Mouse (Mus musculus): ENCODE results near the gene Zcchc3. TPM values are rescaled to one million over a fixed set of nuclear protein-coding genes. Genes with fewer than 3 reads are reported as not detected.

Zcchc3 gene
- polyA plus RNA-seq, 1 experiment, result 19.9 TPM

DNA sequence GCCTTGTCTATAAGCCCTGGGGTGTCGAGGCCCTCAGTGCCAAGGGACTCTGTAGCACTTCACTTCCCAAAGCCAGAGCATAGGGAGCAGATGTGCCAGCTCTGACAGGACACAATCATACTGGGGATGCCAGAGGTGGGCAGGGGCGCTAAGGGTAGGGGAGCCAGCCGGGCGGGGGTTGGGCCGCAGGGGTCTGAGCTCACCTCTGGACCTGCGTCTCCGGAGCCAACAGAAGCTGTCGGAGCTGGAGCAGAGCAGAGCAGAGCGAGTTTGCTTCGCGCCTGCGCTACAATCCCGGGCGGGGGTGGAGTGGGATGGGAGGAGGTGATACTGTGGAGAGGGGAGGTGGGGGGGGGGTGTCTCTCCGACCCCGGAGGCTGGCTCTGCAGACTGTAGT is 38.5 kb downstream of the Zcchc3 start, which contains the start of gene Nrsn2:
Nrsn2 (minus strand) TSS at position 294 of the 397 bp plus-strand sequence.
- TF ChIP-seq CTCF (IDR thresholded peaks at IDR 0.05; ENCODE audit: borderline replicate concordance, extremely low read depth, insufficient read depth, insufficient read length) (no peak), POLR2A (IDR thresholded peaks at IDR 0.05; ENCODE audit: borderline replicate concordance, extremely low read depth, insufficient read depth, insufficient read length, poor library complexity, severe bottlenecking) (no peak)
- peak; percentile 84 for DNase-seq (ENCODE audit: low read depth)

DNA sequence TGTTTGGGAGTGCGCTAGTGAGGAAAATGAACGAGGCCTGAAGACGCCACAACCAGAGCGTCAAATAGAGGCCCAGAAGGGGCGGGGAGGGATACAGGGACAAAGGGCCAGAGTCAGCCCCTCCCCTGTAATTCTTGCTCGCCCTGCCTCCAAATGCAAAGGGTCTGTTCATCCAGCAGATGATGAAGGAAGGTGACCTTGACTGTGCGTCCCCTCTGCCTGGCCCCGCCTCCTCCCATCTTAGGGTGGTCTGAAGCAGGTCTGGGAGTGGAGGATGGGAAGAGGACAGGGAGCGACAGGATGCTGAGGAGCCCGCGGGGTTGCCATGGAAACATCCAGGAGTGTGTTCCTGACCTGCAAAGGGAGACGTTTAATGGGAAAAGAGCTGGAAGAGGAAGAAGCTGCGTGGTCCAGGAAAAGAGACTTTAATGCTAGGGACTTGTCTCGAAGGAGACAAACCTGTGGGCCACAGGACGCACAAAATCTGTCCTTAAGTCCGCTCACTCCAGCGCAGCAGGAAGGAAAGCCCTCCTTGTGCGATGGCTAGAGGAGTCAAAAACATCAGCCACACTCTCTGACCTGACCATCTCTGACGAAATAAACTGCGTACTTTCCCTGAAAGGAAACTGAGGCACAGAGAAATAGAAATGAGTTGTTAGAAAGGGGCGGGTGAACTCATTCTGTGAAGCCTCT is 39.0 kb downstream of the Zcchc3 start:
- peak; percentile 95 for DNase-seq (ENCODE audit: low read depth)
- TF ChIP-seq CTCF (IDR thresholded peaks at IDR 0.05; ENCODE audit: borderline replicate concordance, extremely low read depth, insufficient read depth, insufficient read length) (no peak), POLR2A (IDR thresholded peaks at IDR 0.05; ENCODE audit: borderline replicate concordance, extremely low read depth, insufficient read depth, insufficient read length, poor library complexity, severe bottlenecking) (no peak)

DNA sequence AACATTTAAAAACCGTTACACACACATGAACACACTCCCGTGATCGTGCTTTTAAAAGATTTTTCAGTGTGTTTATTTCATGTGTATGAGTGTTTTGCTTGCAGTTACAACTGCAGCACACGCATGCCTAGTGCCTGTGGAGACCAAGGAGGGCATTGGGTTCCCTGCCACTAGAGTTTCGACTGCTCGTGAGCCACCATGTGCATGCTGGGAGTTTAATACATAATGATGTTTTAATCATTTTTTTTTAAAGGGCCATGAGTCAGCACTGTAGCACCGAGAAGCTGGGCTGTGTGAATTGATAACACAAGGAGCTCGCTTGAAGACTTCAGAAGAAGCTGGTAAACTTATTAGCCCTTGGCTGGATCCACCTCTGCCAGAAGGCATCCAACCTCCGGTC is 41.3 kb downstream of the Zcchc3 start:
- no peak for DNase-seq (ENCODE audit: low read depth)
- TF ChIP-seq CTCF (IDR thresholded peaks at IDR 0.05; ENCODE audit: borderline replicate concordance, extremely low read depth, insufficient read depth, insufficient read length) (no peak), POLR2A (IDR thresholded peaks at IDR 0.05; ENCODE audit: borderline replicate concordance, extremely low read depth, insufficient read depth, insufficient read length, poor library complexity, severe bottlenecking) (no peak)

DNA sequence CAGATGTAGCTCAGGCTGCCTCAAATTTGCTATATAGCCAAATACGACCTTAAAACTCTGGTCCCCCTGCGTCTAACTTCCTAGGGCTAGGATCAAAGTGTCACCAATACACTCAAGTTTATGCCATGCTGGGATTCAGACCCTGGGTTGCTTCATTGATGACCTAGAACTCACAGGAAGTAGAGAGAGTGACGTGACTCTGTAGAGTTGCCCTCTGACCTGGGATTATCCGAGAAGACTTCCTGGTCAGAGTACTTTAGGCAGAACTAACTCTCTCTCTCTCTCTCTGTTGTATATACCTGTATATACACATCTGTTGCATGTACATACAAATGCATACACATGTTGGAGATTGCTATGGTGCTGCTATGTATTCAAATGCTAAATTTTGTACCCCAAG is 42.2 kb downstream of the Zcchc3 start:
- TF ChIP-seq CTCF (IDR thresholded peaks at IDR 0.05; ENCODE audit: borderline replicate concordance, extremely low read depth, insufficient read depth, insufficient read length) (no peak), POLR2A (IDR thresholded peaks at IDR 0.05; ENCODE audit: borderline replicate concordance, extremely low read depth, insufficient read depth, insufficient read length, poor library complexity, severe bottlenecking) (no peak)
- no peak for DNase-seq (ENCODE audit: low read depth)

DNA sequence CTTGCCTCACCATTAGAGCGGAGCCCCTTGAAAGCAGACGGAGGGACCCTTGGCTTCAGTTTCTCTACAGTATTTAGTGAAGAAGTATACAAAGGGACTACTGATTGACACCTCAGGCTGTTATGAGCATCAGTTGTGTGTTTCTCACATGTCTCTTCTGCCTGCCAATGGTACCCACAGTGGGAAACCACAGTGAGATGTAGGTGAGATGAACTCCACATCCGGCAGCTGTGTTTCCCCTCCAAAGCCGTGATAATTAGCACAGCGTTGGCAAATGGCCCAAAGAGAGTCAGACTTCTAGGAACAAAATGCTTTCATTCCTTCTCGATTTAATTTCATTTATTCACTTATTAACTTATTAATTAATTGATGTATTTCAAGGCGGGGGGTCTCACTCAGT is 42.7 kb downstream of the Zcchc3 start:
- peak; percentile 77 for DNase-seq (ENCODE audit: low read depth)
- no peak for TF ChIP-seq CTCF (IDR thresholded peaks at IDR 0.05; ENCODE audit: borderline replicate concordance, extremely low read depth, insufficient read depth, insufficient read length)
- no peak for TF ChIP-seq POLR2A (IDR thresholded peaks at IDR 0.05; ENCODE audit: borderline replicate concordance, extremely low read depth, insufficient read depth, insufficient read length, poor library complexity, severe bottlenecking)

DNA sequence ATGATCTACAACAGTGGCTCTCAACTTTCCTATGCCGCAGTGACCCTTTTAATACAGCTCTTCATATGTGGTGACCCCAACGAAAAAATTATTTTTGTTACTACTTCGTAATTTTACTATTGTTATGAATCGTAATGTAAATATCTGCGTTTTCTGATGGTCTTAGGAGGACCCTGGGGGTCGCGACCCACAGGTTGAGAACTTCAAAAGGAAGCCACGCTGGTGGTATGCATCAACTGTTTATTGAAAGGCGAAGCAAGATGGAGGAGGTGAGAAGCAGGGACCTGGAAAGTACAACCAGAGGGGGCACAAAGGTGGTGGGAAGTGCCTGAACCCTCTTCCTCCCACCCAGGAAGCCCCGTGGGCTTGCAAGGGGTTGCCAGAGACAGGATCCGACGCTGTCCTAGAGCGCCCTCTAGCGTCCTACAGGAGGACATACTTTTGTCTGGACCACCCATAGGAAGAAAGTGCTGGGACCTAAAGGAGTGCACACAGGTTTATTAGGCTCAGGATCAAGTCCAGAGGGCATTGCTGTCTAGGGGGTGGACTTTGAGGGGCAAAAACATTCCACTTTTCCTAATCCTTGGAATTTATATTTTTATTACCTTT is 46.2 kb downstream of the Zcchc3 start:
- DNase-seq (ENCODE audit: low read depth), result peak; percentile 87
- TF ChIP-seq CTCF (IDR thresholded peaks at IDR 0.05; ENCODE audit: borderline replicate concordance, extremely low read depth, insufficient read depth, insufficient read length) (peak; percentile 86), POLR2A (IDR thresholded peaks at IDR 0.05; ENCODE audit: borderline replicate concordance, extremely low read depth, insufficient read depth, insufficient read length, poor library complexity, severe bottlenecking) (no peak)

DNA sequence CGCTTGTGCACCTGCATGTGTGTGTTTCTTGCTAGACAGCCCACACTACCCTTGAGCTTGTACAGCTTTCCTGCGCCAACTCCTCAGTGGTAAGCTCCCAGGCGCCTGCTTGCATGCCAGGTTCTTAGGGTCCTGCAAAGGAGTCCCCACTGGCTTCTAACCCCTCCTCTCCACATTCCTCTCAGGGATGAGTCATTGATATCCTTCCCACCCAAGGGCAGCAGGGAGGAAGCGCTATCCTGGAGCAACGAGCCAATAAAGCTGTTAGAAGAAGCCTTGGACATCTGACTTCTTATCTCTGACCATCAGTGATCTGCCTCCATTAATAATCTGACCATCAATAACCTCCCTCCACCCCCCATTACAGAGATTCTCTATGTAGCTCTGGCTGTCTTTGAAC is 46.9 kb downstream of the Zcchc3 start:
- TF ChIP-seq CTCF (IDR thresholded peaks at IDR 0.05; ENCODE audit: borderline replicate concordance, extremely low read depth, insufficient read depth, insufficient read length) (no peak), POLR2A (IDR thresholded peaks at IDR 0.05; ENCODE audit: borderline replicate concordance, extremely low read depth, insufficient read depth, insufficient read length, poor library complexity, severe bottlenecking) (no peak)
- DNase-seq (ENCODE audit: low read depth), result no peak

DNA sequence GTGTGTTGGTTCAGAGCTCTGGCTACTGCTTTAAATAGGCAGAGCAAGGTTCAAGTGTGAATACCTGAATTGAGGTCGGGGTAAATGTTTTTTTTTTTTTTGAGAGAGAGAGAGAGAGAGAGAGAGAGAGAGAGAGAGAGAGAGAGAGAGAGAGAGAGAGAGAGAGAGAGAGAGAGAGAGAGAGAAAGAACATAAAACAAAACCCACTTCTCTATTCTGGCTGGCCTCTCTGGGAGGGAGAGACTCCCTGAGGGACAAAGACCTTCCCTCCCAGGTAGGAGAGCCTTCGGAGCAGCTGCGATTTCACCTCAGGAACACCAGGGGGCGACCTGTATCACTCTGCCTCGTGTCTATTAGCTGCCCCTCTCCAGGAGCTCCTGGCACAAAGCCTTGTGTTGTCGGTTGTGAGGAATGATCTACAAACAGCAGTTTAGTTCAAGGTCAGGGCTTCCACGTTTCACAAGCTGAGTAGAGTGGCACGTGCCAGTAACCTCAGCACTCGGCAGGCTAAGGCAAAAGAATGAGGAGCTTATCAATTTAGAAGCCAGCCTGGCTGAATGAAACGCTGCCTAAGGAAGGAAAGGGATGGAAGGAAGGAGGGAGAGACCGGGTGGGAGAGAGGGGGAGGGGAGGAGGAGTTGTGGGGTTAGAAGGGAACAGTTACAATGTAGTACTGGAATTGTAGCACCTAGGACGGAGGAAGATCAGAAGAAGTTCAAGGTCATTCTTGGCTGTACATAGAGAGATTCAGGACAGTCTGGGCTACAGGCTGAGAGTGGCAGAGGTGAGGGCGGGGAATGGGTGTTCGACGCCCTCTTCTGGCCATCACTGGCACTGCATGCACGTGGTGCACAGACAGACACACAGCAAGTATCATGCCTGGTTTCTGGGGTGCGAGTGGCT is 51.3 kb downstream of the Zcchc3 start:
- peak; percentile 94 for DNase-seq (ENCODE audit: low read depth)
- TF ChIP-seq CTCF (IDR thresholded peaks at IDR 0.05; ENCODE audit: borderline replicate concordance, extremely low read depth, insufficient read depth, insufficient read length), result peak; percentile 91
- no peak for TF ChIP-seq POLR2A (IDR thresholded peaks at IDR 0.05; ENCODE audit: borderline replicate concordance, extremely low read depth, insufficient read depth, insufficient read length, poor library complexity, severe bottlenecking)

Other genes starting within 250 kb of the Zcchc3 start
- 89.5 and 107 TPM in 2 replicates for gene Csnk2a1, start 188.2 kb downstream of the Zcchc3 start, polyA plus RNA-seq (2012; rRNA removed)
- gene Tbc1d20, start 121.2 kb downstream of the Zcchc3 start, polyA plus RNA-seq (2012; rRNA removed), result 39.4 and 41.5 TPM in 2 replicates
- gene Rbck1, start 82.4 kb downstream of the Zcchc3 start, polyA plus RNA-seq (2012; rRNA removed), result 246 and 256 TPM in 2 replicates
- 0.62 and 0.70 TPM in 2 replicates for gene Trib3, start 71.0 kb downstream of the Zcchc3 start, polyA plus RNA-seq (2012; rRNA removed)
- gene Nrsn2, start 38.4 kb downstream of the Zcchc3 start, polyA plus RNA-seq (2012; rRNA removed), result 25.8 and 33.1 TPM in 2 replicates
- 87.0 and 105 TPM in 2 replicates for gene Sox12, start 17.0 kb downstream of the Zcchc3 start, polyA plus RNA-seq (2012; rRNA removed)
- gene 6820408C15Rik, start 560 bp upstream of the Zcchc3 start, polyA plus RNA-seq (2012; rRNA removed), result 1.4 and 2.6 TPM in 2 replicates
- not detected in 2 replicates for gene Defb23, start 49.6 kb upstream of the Zcchc3 start, polyA plus RNA-seq (2012; rRNA removed)
- gene Defb20, start 62.0 kb upstream of the Zcchc3 start, polyA plus RNA-seq (2012; rRNA removed), result 0.15 TPM in 1 of 2 replicates, not detected in the other
- not detected in 2 replicates for gene Defb22, start 75.1 kb upstream of the Zcchc3 start, polyA plus RNA-seq (2012; rRNA removed)
- not detected in 2 replicates for gene Defb26, start 96.7 kb upstream of the Zcchc3 start, polyA plus RNA-seq (2012; rRNA removed)
- gene Defb28, start 103.2 kb upstream of the Zcchc3 start, polyA plus RNA-seq (2012; rRNA removed), result not detected in 2 replicates
- gene Defb29, start 125.1 kb upstream of the Zcchc3 start, polyA plus RNA-seq (2012; rRNA removed), result not detected in 2 replicates
- not detected in 2 replicates for gene Gm17416, start 154.3 kb upstream of the Zcchc3 start, polyA plus RNA-seq (2012; rRNA removed)
- not detected in 2 replicates for gene Defb21, start 157.7 kb upstream of the Zcchc3 start, polyA plus RNA-seq (2012; rRNA removed)
- not detected in 2 replicates for gene Defb19, start 165.3 kb upstream of the Zcchc3 start, polyA plus RNA-seq (2012; rRNA removed)
- gene Defb45, start 184.4 kb upstream of the Zcchc3 start, polyA plus RNA-seq (2012; rRNA removed), result not detected in 2 replicates
- gene Defb36, start 189.3 kb upstream of the Zcchc3 start, polyA plus RNA-seq (2012; rRNA removed), result not detected in 2 replicates
- gene Defb25, start 208.0 kb upstream of the Zcchc3 start, polyA plus RNA-seq (2012; rRNA removed), result not detected in 2 replicates
- gene Rem1, start 211.9 kb upstream of the Zcchc3 start, polyA plus RNA-seq (2012; rRNA removed), result 0.33 and 0.48 TPM in 2 replicates

Data from brain, embryonic 14.5 days (tissue).